Mouse (Mus musculus) left cerebral cortex, postnatal 4 days (tissue): ENCODE results near the gene Paxx. TPM values are rescaled to one million over a fixed set of nuclear protein-coding genes. Genes with fewer than 3 reads are reported as not detected.
A peak's percentile ranks its signal among the peaks of the same experiment; 100 is the strongest.

Experiments used
- DNase-seq: peaks from one replicate; pipeline ENCODE4 v3.0.0-alpha.2; 2022
- intact Hi-C: fragments of 180-260 bp; cut with DNase I; formaldehyde crosslinking; loops from one replicate; pipeline ENCODE4 v1.15.1; 2025
- total RNA-seq, 2 experiments: library from RNA; stranded (reverse); gene quantifications; 2 replicates each; pipeline ENCODE4 v1.2.3; 2021

The Paxx gene
- total RNA-seq = 10 to 100 TPM; 83.1 to 92.4 TPM

DNA sequence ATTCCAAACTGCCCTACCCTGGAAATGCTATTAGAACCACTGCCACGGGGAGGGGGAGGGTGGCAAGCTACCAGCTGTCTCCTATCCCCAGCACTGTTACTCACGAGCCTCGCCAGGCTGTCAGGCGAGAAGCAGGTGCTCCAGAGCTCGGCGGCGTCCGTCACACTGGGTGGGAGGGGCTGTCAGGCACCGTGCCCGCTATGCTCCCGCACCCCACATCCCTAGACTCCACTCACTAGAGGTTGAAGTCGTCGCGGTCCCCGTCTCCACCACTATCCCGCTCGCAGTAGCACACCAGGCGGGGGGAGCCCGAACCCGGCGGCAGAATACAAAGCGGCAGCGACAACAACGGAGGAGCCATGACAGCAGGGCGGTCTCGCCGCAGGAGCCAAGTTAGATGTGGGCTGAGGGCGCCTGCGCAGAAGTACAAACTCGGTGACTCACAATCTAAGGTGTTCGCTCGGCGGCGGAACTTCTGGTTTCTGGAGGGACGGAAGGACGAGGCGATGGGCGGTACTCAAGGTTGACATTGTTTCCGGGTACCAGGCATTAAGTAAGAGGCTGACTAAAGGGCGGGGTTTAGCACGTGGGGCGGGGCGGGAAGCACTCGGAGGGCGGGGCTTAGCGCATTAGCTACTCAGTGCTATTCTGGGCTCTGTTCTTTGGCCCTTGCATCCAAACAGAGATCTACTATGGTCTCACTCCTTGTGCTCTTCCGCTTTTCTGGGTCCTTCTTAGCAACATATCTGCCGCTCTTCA lies at the start of gene Paxx:
Gene Paxx, minus strand, starts transcription at position 544 of the 759 bp plus-strand sequence.
- intact Hi-C loops = no loop called here

GRCm38 (mm10) chr2:25509912-25510311 lies 49.0 kb upstream of the Paxx start:
- intact Hi-C loops = no loop called here
- no peak for DNase-seq

More for the DNA sequence above, at the start of gene Paxx:
- peak; percentile 92 for DNase-seq

- intact Hi-C loops = no loop called here
- DNase-seq = no peak
These were observed 46.1 kb upstream of the Paxx start for GRCm38 (mm10) chr2:25506964-25507363.

DNA sequence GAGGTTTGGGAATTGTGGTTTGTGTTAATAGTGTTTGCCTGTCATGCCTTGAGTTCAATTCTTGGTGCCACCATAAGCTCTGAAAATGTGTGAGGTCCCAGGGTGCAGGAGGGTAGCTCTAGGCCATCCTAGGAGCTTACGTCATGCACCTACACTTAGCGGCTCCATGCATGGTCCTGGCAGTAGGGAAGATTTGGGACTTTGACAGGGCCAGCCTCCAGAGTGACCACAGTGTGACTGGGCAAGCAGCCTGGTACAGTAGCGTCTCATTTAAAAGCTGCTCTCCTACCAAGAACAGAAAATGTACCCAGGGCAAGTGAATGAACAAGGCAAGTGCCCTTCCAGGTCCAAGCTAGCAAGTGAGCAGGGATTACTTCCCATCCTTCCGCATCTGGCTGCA lies 45.0 kb upstream of the Paxx start:
- intact Hi-C loops = no loop called here

GRCm38 (mm10) chr2:25505000-25505399 lies 44.1 kb upstream of the Paxx start:
- no peak for DNase-seq
- intact Hi-C loops = no loop called here

More for the DNA sequence above, 45.0 kb upstream of the Paxx start:
- DNase-seq = no peak

DNA sequence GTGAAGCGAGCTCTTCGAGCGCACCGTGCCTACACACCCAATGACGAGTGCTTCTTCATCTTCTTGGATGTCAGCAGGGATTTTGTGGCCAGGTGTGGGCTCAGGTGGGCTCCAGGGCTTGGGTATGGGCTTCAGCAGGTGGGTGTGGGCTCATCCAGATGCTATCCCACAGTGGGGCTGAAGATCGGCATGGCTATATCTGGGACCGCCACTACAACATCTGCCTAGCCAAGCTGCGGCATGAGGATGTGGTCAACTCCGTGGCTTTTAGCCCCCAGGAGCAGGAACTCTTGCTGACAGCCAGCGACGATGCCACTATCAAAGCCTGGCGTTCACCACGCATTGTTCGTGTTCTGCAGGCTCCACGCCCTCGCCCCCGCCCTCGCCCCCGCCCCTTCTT lies 43.6 kb upstream of the Paxx start:
- DNase-seq = no peak
- intact Hi-C loops = no loop called here

- intact Hi-C loops = no loop called here
- DNase-seq = no peak
These were observed 41.8 kb upstream of the Paxx start for GRCm38 (mm10) chr2:25502726-25503125.

DNA sequence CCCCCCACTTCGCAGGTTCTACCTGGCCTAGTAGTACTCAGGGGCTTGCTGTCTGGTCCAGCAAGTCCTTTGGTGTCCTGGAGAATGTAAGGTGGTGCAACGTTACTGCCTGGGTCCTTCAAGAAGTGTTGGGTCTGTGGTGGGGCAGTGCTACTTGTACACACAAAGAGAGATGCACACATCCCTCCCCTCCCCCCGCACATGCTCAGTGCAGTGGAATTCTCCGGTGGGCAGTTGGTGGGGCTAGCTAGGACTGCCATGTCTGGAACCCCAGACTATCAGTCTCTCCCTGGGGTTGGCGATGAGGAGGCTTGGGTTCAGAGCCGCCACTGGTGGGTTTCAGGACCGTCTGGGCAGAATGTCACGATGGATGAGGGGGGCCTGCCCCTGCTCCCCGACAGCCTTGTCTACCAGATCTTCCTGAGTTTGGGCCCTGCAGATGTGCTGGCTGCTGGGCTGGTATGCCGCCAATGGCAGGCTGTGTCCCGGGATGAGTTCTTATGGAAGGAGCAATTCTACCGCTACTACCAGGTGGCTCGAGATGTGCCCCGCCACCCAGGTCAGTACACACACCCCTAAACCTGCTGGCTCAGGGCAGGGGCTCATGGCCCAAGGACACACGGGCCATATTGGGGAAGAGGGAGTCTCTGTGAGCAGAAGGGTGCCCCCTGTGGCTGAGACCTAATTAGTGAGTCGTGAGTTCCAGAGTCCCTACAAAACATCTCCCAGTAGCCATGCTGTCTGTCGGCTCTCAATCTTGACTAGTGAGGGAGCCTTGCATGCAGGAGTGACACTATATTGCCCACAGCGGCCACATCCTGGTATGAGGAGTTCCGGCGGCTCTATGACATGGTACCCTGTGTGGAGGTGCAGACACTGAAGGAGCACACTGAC lies 40.9 kb upstream of the Paxx start, which contains the start of gene C8g:
Gene C8g, minus strand, starts transcription at position 127 of the 894 bp plus-strand sequence.
- no peak for DNase-seq
- intact Hi-C loops = no loop called here

GRCm38 (mm10) chr2:25500576-25501405 lies 39.9 kb upstream of the Paxx start, which contains the start of gene Fbxw5:
Gene Fbxw5 (plus strand): TSS chr2:25500750.
- intact Hi-C loops = no loop called here
- DNase-seq = peak; percentile 89

DNA sequence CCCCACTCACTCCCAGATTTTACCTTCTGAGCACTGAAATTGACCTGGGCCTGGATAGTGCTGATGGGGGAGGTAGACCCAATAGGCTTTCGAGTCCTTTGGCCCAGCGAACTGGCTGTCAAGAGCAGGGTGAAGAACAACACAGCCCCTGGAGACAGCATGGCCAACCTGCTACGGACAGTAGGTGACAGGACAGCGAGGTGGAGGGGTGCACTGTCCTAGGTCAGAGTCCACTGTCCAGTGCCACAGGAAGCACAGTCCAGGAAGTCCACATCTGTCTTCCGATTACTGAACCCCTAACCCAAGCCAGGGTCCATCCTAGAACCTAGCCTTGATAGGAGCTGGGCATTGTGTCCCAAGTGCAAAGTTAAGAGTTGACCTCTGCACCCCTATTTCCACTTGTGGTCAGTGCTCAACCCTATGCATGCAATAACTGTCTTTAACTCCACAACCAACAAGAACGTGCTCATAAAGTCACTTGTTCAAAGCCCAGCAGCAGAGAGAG lies 39.2 kb upstream of the Paxx start:
- no peak for DNase-seq
- intact Hi-C loops = no loop called here

- intact Hi-C loops = no loop called here
- no peak for DNase-seq
These were observed 38.0 kb upstream of the Paxx start for GRCm38 (mm10) chr2:25498622-25499478.

DNA sequence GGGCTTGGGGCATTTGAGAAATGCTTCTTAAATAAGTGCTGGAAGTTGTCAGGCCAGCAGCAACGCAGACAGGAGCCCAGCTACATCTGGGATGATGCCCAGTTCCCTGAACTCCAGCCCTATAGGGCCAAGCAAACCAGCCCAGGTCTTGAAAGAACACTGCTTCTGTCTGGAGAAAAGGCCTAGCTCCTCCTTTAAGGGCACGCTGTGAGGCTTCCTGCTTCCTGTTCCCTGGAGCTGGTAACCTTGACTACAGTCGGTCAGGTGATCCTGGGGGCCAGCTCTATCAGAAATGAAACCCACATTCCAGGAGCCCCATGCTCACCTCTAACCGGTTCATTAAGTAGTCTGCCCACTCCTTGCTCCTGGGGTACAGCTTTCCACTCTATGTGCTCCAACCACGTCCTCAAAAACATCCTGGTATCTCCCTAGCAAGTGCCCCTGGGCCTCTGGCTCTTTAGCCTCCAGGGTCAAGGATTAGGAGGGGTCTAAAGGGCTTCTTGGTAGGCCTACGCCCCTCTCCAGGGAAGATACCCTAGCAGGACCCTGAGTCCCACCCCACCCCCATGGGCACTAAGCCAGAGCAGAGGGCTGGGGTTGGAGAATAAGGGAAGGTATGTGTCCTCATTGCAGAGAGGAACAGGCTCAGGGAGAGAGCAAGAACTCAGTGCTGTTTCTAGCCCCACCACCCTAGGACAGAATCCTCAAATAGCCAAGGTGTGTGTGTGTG lies 37.1 kb upstream of the Paxx start:
- intact Hi-C loops = no loop called here
- no peak for DNase-seq

GRCm38 (mm10) chr2:25496462-25496861 lies 35.6 kb upstream of the Paxx start:
- intact Hi-C loops = no loop called here
- DNase-seq = no peak

DNA sequence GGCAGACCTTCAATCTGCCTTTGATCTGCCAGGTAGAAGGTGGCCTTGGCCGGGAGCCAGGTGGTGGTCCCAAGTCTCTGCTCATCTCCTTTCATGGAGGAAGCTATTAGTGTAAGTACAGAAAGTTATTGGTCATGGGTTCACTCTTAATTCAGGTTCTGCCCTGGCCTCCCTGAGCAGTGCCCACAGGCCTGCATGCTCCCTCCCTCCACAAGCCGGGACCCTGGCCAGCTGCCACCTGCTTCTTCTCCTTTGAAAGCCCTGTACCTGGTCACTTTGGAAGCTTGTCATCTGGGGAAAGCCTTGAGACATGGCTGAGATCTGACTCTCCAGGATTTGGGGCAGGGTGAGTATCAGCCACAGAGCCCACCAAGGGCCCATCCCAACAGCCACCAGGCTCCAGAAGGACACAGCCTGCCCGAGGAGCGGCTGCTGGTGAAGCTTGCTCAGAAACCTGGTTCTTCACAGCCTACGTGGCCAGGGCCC lies 32.6 kb upstream of the Paxx start, which contains the start of gene Lcn12:
Gene Lcn12, minus strand, starts transcription at position 436 of the 486 bp plus-strand sequence.
- no peak for DNase-seq
- intact Hi-C loops = no loop called here

DNA sequence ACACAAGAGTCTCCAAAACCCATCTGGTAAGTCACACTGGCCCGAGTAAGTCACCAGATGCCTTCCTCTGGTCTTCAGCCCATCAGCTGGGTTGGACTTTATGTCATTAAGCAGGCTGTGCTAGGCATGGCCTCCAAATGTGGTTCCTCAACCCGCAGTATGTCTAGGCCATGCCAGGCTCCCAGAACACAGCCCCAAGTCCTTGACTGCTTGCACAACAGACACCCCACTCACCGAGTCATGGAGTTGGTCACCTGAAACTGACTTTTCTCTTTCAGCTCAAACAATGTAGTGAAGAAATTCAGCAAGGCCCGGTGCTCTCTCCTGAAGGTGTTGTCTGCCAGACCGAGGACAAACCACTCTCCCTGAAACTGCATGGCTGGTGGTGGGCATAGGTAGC lies 32.1 kb upstream of the Paxx start:
- intact Hi-C loops = no loop called here

GRCm38 (mm10) chr2:25488671-25489068 lies 27.8 kb upstream of the Paxx start:
- no peak for DNase-seq
- intact Hi-C loops = no loop called here

More for the DNA sequence above, 32.1 kb upstream of the Paxx start:
- DNase-seq = no peak

DNA sequence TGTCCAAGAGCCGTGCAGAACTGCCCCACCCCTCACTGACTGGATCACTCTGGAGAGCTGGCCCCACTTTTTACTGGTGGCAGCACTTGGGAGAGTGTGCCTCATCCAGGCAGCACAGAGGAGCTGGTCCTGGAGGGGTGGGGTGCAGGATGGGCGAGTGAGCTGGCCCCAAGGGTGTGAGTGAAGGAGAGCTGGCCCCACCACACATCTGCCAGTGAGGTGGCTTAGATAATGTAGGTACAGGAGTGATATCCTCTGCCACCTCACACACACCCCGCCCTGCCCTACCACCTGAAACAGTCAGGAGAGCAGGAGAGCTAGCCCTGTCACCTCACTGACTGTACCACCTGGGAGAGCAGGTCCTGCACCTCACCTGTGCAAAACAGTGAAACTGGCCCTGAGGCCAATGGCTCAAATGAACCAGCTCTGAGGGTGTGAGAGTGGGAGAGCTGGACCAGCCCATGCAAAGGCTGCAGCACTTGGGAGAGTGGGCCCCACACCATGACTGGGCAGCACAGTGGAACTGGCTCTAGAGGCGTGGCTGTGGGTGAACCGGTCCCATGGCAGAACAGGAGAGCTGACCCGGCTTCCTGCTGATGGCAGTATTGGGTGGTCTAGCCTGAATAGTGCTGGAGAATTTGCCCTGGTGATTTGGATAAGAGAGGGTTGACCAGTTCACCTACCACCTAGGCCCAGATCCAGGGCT lies 27.2 kb upstream of the Paxx start:
- DNase-seq = no peak
- intact Hi-C loops = no loop called here
